Mouse (Mus musculus) lung, postnatal 0 days (tissue): ENCODE results near the gene Junb. TPM values are rescaled to one million over a fixed set of nuclear protein-coding genes. Genes with fewer than 3 reads are reported as not detected.

Experiments used
- ATAC-seq: fragments of 200-750 bp; cut with Nextera tagmentation; 2 replicates; pipeline ENCODE4 v1.8.0; 2017; ENCODE audit warnings: moderate library complexity
- DNase-seq: peaks from one replicate; pipeline ENCODE4 v3.0.0-alpha.2; 2016; ENCODE audit warnings: low spot score
- H3K27ac ChIP-seq: fragments of 300-500 bp; sonication (generic); 2 replicates; pipeline ENCODE4 v1.5.1; 2014; ENCODE audit warnings: antibody characterized with exemption, mild to moderate bottlenecking, low read length, mixed read lengths
- H3K27me3 ChIP-seq: fragments of 300-500 bp; sonication (generic); replicated peaks from 2 replicates; pipeline ENCODE4 v1.6.1; 2014; ENCODE audit warnings: low read length, mixed read lengths; ENCODE audit not compliant: insufficient read depth
- H3K36me3 ChIP-seq: fragments of 300-500 bp; sonication (generic); 2 replicates; pipeline ENCODE4 v1.6.1; 2014; ENCODE audit warnings: low read length, mixed read lengths; ENCODE audit not compliant: insufficient read depth
- H3K4me1 ChIP-seq: fragments of 300-500 bp; sonication (generic); 2 replicates; pipeline ENCODE4 v1.6.1; 2014; ENCODE audit warnings: antibody characterized with exemption, low read depth, low read length, mixed read lengths; ENCODE audit not compliant: insufficient read depth
- H3K4me2 ChIP-seq: fragments of 300-500 bp; sonication (generic); replicated peaks from 2 replicates; pipeline ENCODE4 v1.6.1; 2014; ENCODE audit warnings: low read depth, mild to moderate bottlenecking, low read length, moderate library complexity, mixed read lengths
- H3K4me3 ChIP-seq: fragments of 300-500 bp; sonication (generic); 2 replicates; pipeline ENCODE4 v1.5.1; 2014; ENCODE audit warnings: low read depth, low read length
- H3K9ac ChIP-seq: fragments of 300-500 bp; sonication (generic); replicated peaks from 2 replicates; pipeline ENCODE4 v1.6.1; 2014; ENCODE audit warnings: low read depth, mild to moderate bottlenecking
- H3K9me3 ChIP-seq: fragments of 300-500 bp; sonication (generic); 2 replicates; pipeline ENCODE4 v1.6.1; 2016; ENCODE audit warnings: low read length, mixed read lengths
- CTCF ChIP-seq: IDR thresholded peaks from 2 replicates; pipeline ENCODE4 v1.5.1; 2016; ENCODE audit warnings: antibody characterized with exemption, mild to moderate bottlenecking
- EP300 ChIP-seq: IDR thresholded peaks from 2 replicates; pipeline ENCODE4 v1.6.1; 2016; ENCODE audit warnings: antibody characterized with exemption, mild to moderate bottlenecking, control low read depth
- WGBS: fragments of 180-500 bp; shearing (Covaris S2); extraction: QIAGEN DNeasy Blood & Tissue Kit; methylation state at CpG from one replicate; pipeline ENCODE4 v1.1.7; 2014; 5-methylcytosine and 5-hydroxymethylcytosine counted together
- polyA plus RNA-seq: library from polyadenylated mRNA; unstranded; fragments of >200 nt; fragmentation: Nextera tagmentation; extraction: Ambion mirVana; gene quantifications from 2 replicates; pipeline ENCODE4 v1.2.1, GENCODE M21; 2015

Junb gene
- polyA plus RNA-seq, 1 experiment from 2014 or later, result 69.0 TPM

DNA sequence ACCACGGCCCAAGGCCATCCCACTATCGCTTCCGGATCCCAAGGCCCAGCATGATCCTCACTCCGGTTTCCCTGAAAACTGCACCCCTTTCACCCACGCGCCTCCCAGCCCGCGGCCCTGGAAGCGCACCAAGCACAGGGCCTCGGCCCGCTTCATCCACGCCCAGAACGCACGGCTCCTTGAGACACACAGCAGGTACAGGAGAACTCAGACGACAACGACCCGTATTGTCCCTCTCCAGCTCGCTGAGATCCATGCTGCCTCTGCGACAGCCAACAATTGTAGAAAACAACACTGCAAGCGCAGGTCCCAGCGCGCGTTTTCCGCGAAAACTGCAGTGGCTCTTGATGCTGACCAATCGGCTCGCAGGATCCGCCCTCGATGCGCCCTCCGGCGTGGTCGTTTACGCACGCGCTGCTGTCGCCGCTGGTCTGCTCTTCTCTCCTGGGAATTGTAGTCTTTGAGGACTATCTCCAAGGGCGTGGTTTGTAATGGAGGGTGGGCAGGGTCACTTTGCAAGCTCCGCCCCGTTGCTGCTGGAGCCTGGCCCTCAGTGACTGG is 12.7 kb downstream of the Junb start:
- Histone ChIP-seq H3K4me3 (peak overlapping the region; percentile 53), H3K9me3 (no peaks in the 10 kb centered on the region), H3K27me3 (no peaks in the 10 kb centered on the region), H3K4me1 (peaks cover 23% of the 10 kb centered on the region; the same call in 1 of the 2 replicates), H3K9ac (peak overlapping the region; percentile 46; the same call in 1 of the 2 replicates), H3K4me2 (peak overlapping the region; percentile 87), H3K27ac (peak overlapping the region; percentile 35; the same call in 1 of the 2 replicates), H3K36me3 (no peaks in the 10 kb centered on the region)
- DNase-seq (peak; percentile 99), ATAC-seq (peak; percentile 94)
- TF ChIP-seq CTCF, result peak; percentile 1; the same call in 1 of the 2 replicates
- no peak for TF ChIP-seq EP300
- under 1% methylated on average over 41 of the region's 41 CpGs for WGBS

DNA sequence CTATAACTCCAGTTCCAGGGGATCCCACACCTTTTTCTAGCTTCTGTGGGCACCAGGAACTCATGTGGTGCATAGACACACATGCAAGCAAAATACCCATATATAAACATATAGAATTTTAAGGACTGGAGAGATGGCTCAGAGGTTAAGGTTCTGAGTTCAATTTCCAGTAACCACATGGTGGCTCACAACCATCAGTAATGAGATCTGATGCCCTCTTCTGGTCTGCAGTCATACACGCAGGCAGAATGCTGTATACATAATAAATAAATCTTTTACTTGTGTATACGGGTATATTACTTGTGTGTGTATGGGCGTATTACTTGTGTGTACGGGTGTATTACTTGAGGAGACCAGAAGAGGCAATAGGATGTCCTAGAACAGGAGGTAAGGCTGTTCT is 14.6 kb downstream of the Junb start:
- peak; percentile 24; the same call in 1 of the 2 replicates for TF ChIP-seq CTCF
- no peak for TF ChIP-seq EP300
- WGBS, result 81% methylated on average over 4 of the region's 4 CpGs
- Histone ChIP-seq H3K4me2 (no peak overlapping the region), H3K9ac (no peak overlapping the region), H3K27ac (no peak overlapping the region), H3K36me3 (no peaks in the 10 kb centered on the region), H3K4me3 (no peak overlapping the region), H3K27me3 (no peaks in the 10 kb centered on the region), H3K9me3 (no peaks in the 10 kb centered on the region), H3K4me1 (peaks cover 14% of the 10 kb centered on the region; the same call in 1 of the 2 replicates)
- no peak for DNase-seq
- no peak for ATAC-seq

DNA sequence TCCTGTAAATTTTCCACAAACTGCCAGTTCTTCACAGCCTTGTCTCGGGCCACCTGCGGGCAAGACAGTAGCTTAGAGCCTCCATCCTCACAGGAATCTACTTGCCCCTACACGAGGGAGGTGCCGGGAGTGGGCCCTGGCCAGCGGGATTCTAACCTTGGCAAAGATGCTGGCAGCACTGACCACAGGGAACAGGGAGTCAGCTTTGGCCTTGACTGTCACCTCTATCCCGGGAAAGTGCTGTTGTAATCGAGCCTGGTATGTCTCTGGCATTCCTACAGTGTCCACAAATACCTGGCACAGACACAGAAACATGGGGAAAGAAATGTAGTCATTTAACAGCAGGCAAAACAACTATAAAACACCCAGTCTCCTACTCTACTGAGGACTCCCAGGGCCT is 18.7 kb downstream of the Junb start:
- Histone ChIP-seq H3K27me3 (no peaks in the 10 kb centered on the region), H3K4me1 (no peaks in the 10 kb centered on the region), H3K9ac (no peak overlapping the region), H3K9me3 (no peaks in the 10 kb centered on the region), H3K4me2 (no peak overlapping the region), H3K27ac (no peak overlapping the region), H3K36me3 (no peaks in the 10 kb centered on the region), H3K4me3 (no peak overlapping the region)
- no peak for TF ChIP-seq CTCF
- WGBS, result 84% methylated on average over 7 of the region's 7 CpGs
- no peak for ATAC-seq
- no peak for DNase-seq

DNA sequence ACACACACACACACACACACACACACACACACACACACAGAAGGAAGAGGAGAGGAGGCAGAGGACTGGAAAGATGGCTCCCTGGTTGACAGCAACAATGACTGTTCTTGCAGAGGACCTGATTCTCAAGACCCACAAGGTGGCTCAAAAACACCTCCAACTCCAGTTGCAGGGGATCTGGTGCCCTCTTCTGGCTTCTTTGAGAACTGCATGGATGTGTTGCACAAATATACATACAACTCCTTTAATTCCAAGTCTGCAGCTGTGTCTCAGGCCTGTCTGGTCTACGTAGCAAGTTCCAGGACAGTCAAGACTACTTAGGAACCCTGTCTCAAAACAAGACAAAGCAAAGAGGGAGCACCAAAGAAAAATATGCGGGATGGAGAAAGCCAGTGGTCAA is 21.8 kb downstream of the Junb start:
- TF ChIP-seq EP300 (no peak), CTCF (peak; percentile 85)
- DNase-seq (peak; percentile 71), ATAC-seq (no peak)
- Histone ChIP-seq H3K36me3 (no peaks in the 10 kb centered on the region), H3K4me3 (no peak overlapping the region), H3K4me1 (no peaks in the 10 kb centered on the region), H3K9me3 (no peaks in the 10 kb centered on the region), H3K4me2 (no peak overlapping the region), H3K9ac (no peak overlapping the region), H3K27ac (no peak overlapping the region), H3K27me3 (no peaks in the 10 kb centered on the region)
- 44% methylated on average over 2 of the region's 2 CpGs for WGBS

DNA sequence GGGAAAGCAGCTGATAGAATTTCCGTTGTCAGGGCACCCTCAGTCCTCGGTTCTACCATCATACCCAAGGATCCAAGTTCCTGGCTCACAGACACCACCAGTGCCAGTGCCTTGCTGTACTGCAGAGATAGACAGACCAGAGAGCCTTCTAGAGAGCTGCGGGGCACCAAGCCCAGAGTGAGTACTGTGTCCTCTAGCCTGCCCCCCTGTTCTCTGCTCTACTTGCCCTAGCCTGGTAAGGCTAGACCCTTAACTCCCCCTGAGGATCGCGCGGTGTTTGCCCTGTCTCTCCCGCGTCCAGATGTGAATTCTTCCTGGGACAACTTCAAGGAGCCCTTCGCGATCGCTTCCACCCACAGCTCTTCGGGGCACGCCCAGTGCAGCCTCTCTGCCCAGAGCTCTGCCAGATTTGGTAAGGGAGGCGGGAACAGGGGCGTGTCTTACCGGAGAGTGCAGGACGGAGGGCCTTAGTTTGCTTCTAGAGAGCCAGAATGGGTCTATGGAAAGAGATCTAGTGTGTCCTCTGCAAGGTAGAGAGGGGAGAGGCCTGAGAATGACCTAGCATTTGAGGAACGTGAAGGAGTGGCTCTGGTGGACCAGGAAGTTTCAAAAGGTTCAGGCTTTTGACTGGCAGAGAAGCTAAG is 25.8 kb downstream of the Junb start:
- Histone ChIP-seq H3K9ac (no peak overlapping the region), H3K4me3 (no peak overlapping the region), H3K4me1 (no peaks in the 10 kb centered on the region), H3K27me3 (peaks cover 8% of the 10 kb centered on the region; the same call in 1 of the 2 replicates), H3K9me3 (no peaks in the 10 kb centered on the region), H3K36me3 (no peaks in the 10 kb centered on the region), H3K4me2 (peak overlapping the region; percentile 27; the same call in 1 of the 2 replicates), H3K27ac (no peak overlapping the region)
- ATAC-seq (peak; percentile 77), DNase-seq (peak; percentile 56)
- WGBS, result 9% methylated on average over 18 of the region's 18 CpGs
- TF ChIP-seq EP300, result no peak
- TF ChIP-seq CTCF, result no peak

DNA sequence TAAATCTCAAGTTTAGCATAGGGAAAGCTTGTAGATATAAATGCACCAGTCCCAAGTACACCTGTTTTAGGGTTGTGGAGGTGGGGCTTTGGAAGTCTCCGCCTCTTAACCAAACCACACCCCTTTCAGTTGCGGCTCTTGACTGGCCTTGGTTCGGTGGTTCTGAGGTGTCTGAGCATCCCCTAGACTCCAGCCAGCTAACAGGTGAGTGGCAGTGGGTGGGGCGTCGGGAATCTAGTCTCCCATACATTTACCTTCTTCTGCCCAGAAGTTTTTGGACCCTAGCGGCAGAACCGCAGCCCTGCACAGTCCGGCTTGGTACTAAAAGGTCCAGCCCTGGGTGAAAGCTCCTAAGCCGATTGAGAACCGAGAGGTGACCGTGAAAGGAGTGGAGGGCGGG is 28.8 kb downstream of the Junb start:
- DNase-seq (no peak), ATAC-seq (no peak)
- 18% methylated on average over 12 of the region's 12 CpGs for WGBS
- no peaks in the 10 kb centered on the region for H3K4me1 ChIP-seq
- H3K9ac ChIP-seq, result no peak overlapping the region
- H3K27me3 ChIP-seq, result peaks cover 35% of the 10 kb centered on the region
- TF ChIP-seq CTCF (no peak), EP300 (no peak)
- no peak overlapping the region for H3K4me2 ChIP-seq
- no peak overlapping the region for H3K27ac ChIP-seq
- no peaks in the 10 kb centered on the region for H3K36me3 ChIP-seq
- H3K4me3 ChIP-seq, result no peak overlapping the region
- no peaks in the 10 kb centered on the region for H3K9me3 ChIP-seq
